Mouse (Mus musculus) adrenal gland, adult 2 months (tissue): ENCODE data around the gene Adcy7. TPM values are rescaled to one million over a fixed set of nuclear protein-coding genes. Genes with fewer than 3 reads are reported as not detected.
A peak's percentile ranks its signal among the peaks of the same experiment; 100 is the strongest.

Experiments
- DNase-seq: peaks from one replicate; pipeline ENCODE4 v3.0.0; 2021
- polyA plus RNA-seq: library from polyadenylated mRNA; depleted of rRNA; stranded (reverse); fragments of >200 nt; gene quantifications from 2 replicates; pipeline ENCODE4 v1.2.3, GENCODE M21; 2012
- total RNA-seq, 2 experiments: library from RNA; stranded (reverse); gene quantifications; 2 replicates each; pipeline ENCODE4 v1.2.3; 2021

Adcy7 gene
- total and polyA plus RNA-seq, 3 experiments, result 4.8 to 18.6 (median 8.7) TPM

- no peak for DNase-seq
Observed at GRCm38 (mm10) chr8:88299907-88300603, 27.9 kb downstream of the Adcy7 start.

GRCm38 (mm10) chr8:88301589-88302437 is 29.6 kb downstream of the Adcy7 start:
- no peak for DNase-seq

- DNase-seq, result no peak
Observed at GRCm38 (mm10) chr8:88305814-88306213, 33.6 kb downstream of the Adcy7 start.

DNA sequence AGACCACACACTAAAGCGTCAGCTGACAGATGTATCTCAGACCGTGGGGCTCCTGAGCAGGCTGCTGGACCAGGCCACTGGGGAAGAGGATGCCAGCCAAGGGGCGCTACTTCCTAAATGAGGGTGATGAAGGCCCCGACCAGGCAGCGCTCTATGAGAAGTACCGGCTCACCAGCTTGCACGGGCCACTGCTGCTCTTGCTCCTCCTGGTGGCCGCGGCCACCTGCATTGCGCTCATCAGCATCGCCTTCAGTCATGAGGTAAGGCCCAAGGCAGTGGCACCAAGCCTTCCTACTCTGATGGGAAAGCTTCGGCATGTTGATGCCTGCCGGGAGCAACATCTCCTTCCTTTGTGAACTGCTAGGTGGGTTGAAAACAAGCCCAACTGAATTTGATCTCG is 34.3 kb downstream of the Adcy7 start:
- no peak for DNase-seq

- DNase-seq, result no peak
Observed at GRCm38 (mm10) chr8:88307736-88308135, 35.5 kb downstream of the Adcy7 start.

GRCm38 (mm10) chr8:88309274-88309873 is 37.2 kb downstream of the Adcy7 start:
- DNase-seq, result no peak

DNA sequence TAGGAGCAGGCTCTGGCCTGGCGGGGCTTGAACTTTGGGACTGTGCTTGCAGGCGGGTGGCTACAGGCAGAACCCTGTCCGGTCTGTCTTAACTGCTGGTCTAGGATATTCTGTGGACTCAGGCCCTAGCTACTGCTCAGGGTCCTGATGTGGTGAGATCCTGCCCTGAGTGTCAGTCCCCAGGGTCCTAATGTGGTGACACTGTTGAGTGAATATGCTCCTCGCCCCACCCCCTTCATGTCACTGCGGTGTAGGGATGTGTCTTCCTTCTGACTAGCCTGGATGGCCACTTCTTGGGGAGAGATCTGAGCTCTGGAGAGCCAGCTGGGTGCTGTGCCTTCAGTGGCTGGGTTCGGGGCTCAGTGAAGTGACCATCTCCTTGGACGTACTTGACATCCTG is 37.7 kb downstream of the Adcy7 start:
- DNase-seq, result no peak

GRCm38 (mm10) chr8:88310286-88310685 is 38.1 kb downstream of the Adcy7 start:
- no peak for DNase-seq

GRCm38 (mm10) chr8:88312966-88313365 is 40.8 kb downstream of the Adcy7 start:
- peak; percentile 80 for DNase-seq

DNA sequence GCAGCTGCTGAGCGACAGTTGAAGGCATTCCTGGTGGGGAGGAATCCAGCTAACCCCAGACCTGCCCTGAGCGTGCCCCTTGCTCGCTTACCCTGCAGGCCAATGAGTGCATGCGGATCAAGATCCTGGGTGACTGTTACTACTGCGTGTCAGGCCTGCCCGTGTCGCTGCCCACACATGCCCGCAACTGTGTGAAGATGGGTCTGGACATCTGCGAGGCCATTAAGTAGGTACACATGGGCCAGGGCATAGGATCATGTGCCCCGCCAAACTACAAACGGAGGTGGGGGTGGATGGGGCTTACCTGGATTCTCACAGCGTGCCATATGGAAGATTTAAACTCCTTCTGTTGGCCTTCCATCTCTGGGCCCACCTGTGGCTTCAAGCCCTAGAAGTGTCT is 41.8 kb downstream of the Adcy7 start:
- no peak for DNase-seq

DNA sequence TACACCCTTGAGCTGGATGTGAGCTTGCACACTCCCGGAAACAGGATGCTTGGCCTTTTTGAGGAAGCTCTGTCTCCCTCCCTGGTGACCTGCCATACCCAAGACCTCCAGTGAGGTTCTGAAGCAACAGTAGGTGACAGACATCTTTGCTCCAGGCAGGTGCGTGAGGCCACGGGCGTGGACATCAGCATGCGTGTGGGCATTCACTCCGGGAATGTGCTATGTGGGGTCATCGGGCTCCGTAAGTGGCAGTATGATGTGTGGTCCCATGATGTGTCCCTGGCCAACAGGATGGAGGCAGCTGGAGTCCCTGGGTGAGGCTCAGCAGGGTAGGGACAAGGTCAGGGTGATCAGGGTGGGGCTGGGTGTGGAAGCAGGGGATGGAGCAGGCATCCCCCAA is 43.1 kb downstream of the Adcy7 start:
- no peak for DNase-seq

- peak; percentile 63 for DNase-seq
Observed at GRCm38 (mm10) chr8:88316139-88316931, 44.1 kb downstream of the Adcy7 start.

DNA sequence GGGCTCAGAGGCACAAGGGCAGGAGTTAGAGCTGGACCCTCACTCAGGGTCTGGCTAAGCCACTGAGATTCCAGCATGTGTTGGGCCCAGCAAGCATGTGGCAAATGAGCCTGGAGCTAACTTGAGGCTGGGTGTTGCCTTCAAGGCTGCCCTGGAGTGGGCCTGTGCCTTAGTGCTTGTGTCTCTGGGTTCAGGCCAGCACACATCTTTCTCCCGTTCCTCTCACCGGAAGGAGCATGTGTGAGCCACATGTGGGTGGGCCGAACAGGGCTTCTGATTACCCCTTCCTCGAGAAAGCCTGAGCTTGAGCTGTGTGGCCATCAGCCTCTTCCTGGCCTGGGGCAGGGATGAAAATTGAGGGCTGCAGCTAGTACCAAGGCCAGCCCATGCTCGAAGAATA is 45.1 kb downstream of the Adcy7 start:
- DNase-seq, result no peak

DNA sequence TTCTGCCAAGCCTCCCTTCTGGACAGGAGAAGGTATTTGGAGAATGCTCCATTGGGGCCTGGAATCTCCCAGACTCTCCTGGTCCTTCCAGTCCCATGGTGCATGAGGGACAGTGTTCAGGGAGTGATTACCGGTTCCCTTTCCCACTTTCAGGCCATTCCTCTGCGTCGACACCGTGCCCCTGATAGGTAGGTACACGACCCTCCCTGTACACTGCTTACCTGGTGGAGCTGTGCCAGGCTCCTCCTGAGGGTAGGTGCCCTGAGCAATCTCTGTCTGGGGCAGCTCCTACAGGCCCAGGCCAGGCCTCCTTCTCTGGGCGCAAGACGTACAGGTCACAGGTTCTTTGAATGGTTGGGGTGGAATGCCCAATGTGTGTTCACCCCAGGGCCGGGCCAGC is 45.9 kb downstream of the Adcy7 start:
- DNase-seq, result no peak

- DNase-seq, result no peak
Observed at GRCm38 (mm10) chr8:88320134-88320533, 47.9 kb downstream of the Adcy7 start.

- peak; percentile 81 for DNase-seq
Observed at GRCm38 (mm10) chr8:88321387-88321786, 49.2 kb downstream of the Adcy7 start.

- no peak for DNase-seq
Observed at GRCm38 (mm10) chr8:88323523-88323922, 51.3 kb downstream of the Adcy7 start.

DNA sequence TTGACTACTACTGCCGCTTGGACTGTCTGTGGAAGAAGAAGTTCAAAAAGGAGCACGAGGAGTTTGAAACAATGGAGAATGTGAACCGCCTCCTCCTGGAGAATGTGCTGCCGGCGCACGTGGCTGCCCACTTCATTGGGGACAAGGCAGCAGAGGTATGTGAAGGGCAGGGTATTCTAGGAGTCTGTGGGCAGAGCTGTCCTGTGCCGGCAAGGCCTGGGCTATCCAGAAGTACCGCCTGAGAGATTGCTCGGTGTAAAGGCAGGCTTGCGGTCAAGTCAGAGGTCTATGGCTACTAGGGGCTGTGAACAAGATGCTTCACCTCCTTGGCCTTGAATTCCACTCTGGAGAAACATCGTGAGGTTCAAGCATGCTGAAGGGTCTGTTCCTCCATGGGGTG is 52.6 kb downstream of the Adcy7 start:
- DNase-seq, result no peak

- no peak for DNase-seq
Observed at GRCm38 (mm10) chr8:88325251-88325650, 53.0 kb downstream of the Adcy7 start.

DNA sequence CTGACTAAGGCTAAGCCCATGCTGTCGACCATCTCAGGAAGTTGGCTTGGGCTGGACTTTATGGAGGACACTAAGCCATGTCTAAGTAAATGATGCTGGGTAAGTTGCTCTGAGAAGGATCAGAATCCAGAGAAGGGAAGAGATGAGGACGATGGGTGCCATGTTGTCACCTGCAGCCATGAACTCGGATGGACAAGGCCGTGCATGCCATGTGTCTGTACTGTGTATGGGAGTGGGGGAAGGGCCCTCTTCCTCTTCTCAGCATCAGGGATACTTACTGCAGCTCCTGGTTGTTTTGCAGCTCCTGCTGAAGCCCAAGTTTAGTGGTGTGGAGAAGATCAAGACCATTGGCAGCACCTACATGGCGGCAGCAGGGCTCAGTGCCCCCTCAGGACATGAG is 53.6 kb downstream of the Adcy7 start:
- DNase-seq, result no peak

GRCm38 (mm10) chr8:88326328-88326727 is 54.1 kb downstream of the Adcy7 start:
- DNase-seq, result no peak

DNA sequence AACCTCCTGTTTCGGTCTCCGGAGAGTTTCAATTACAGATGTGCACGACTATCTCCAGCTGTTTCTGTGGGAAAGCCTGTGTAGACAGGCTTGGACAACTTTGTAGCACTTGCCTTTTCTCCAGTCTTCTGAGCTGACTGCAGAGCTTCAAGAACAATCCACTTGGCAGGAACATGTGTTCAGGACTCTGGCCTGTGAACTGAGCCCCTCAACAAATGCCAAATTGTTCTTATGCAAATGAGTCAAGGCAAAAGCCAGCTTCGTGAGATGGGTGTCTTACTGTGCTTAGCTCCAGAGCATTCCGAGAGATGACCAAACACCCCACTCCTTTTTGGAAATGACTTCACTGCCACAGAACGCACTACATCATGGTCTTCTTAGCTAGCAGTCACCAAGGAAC is 56.5 kb downstream of the Adcy7 start:
- DNase-seq, result no peak
